Mouse (Mus musculus): ENCODE measurements around the gene Zfp148.

GRCm38 (mm10) chr16:33415607-33416006, 35.0 kb downstream of the Zfp148 start:
- TF ChIP-seq CTCF (IDR thresholded peaks at IDR 0.05; ENCODE audit: insufficient read depth, low read length) (no peak), POLR2A (IDR thresholded peaks at IDR 0.05; ENCODE audit: borderline replicate concordance, extremely low read depth, low read depth, low read length) (no peak)

Measured in lung, adult 2 months (tissue).